Mouse (Mus musculus) stomach, postnatal 0 days (tissue): ENCODE measurements around the gene Nfrkb.

Source experiments
- CTCF ChIP-seq: IDR thresholded peaks from 2 replicates; pipeline ENCODE4 v1.5.1; 2016; ENCODE audit warnings: antibody characterized with exemption, low read depth, mild to moderate bottlenecking, moderate library complexity
- EP300 ChIP-seq: optimal IDR thresholded peaks from 2 replicates; pipeline ENCODE3; 2016; ENCODE audit warnings: antibody characterized with exemption

DNA sequence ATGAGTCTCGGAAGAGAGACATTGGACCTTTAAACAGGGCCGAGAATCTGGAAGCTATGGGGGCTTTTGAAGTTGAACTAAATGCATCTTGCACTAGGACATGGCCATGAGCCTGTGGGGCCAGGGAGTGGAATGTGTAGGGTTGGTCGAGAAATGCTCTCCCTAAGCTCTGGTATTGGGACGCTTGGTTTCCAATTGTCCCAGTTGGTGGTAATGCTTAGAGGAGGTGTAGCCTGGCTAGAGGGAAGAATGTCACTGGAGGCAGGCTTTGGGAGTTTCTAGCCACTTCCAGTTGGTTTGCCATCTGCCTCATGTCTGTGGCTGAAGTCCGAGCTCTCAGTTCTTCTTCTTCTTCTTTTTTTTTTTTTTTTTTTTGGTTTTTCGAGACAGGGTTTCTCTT, 53.3 kb downstream of the Nfrkb start:
- TF ChIP-seq EP300 = no peak
- TF ChIP-seq CTCF = no peak
